Mouse (Mus musculus): ENCODE results near the gene Psmc3ip.

The Psmc3ip gene

DNA sequence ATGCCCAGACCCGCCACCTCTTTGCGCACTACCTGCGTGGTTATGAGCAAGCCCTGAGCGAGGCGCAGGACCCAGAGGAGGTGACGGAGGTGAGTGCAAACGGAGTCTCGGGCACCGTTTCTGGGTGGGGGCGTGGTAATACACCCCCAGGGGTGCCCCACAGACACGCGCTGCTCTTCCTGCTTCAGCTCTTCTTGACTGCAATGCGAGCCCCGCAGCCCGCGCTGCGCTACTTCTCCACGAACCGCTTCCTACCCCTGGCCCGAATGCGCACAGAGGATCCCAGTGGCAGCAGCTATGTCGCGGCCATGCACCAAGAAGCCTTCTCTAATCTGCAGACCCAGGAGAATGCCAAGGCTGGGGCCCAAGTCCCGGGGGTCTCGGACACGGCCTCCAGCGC, 15.5 kb downstream of the Psmc3ip start:
- in situ Hi-C loops (cut with MboI): no loop called here

DNA sequence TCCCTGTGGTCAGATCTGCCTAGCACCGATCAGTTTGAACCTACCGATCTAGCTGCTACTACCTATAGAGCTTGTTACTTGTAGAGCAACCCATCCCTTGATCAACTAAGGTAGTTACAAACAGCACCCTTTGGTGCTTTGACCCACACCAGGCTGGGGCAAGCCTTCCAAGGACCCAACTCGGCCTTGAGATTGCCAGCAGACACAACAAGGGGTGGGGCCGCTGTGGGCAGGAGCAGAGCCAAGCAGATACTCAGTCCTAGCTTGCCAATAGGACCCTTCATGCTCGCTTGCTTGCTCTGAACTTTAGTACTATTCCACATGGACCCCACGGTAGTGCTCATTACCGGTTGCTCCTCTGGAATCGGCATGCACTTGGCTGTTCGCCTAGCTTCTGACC, 17.1 kb downstream of the Psmc3ip start, which contains the start of gene Hsd17b1:
TSS of gene Hsd17b1 (plus strand) at position 291 of the 400 bp plus-strand sequence.
- in situ Hi-C loops (cut with MboI): no loop called here

DNA sequence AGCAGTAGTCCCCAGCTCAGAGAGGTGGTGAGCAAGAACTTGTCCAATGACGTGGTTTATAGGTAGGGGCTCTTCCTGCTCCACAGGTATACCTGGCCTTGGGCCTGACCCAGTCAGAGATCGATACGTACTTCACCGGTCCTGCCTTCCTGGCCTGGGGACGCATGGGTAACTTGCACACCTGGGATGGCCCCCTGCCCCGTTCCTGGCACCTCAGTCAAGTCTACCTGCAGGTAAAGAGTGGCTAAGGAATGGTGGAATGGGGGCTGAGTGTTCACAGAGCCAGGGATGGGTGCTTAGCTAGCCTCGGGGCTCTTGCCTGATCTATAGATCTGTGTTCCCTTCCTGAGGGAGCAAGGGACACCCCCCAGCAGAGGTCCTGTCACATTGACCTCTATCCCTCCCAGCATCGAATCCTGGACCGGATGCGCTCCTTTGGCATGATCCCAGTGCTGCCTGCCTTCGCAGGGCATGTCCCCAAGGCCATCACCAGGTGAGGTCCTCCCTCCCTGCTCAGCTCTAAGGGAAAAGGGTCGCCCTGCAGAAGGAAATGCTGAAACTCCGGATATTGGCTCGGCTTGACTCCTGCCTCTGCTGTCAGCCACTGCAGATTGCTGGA, 23.3 kb downstream of the Psmc3ip start:
- in situ Hi-C loops (cut with MboI): no loop called here

GRCm38 (mm10) chr11:101070987-101071386, 24.2 kb downstream of the Psmc3ip start:
- in situ Hi-C loops (cut with MboI): no loop called here

- in situ Hi-C loops (cut with MboI): no loop called here
These were observed 25.1 kb downstream of the Psmc3ip start for GRCm38 (mm10) chr11:101070189-101070527.

- in situ Hi-C loops (cut with MboI): loop anchor here (5.0 kb wide), 1 partner anchor 87 kb away; no protein-coding TSS in a partner anchor
These were observed 25.6 kb downstream of the Psmc3ip start, which contains the start of gene Naglu for GRCm38 (mm10) chr11:101069391-101070188. Gene Naglu, plus strand, starts transcription at chr11:101070012.

- in situ Hi-C loops (cut with MboI): loop anchor here (5.0 kb wide), 1 partner anchor 84 kb away; no protein-coding TSS in a partner anchor
These were observed 28.5 kb downstream of the Psmc3ip start for GRCm38 (mm10) chr11:101066549-101067412.

DNA sequence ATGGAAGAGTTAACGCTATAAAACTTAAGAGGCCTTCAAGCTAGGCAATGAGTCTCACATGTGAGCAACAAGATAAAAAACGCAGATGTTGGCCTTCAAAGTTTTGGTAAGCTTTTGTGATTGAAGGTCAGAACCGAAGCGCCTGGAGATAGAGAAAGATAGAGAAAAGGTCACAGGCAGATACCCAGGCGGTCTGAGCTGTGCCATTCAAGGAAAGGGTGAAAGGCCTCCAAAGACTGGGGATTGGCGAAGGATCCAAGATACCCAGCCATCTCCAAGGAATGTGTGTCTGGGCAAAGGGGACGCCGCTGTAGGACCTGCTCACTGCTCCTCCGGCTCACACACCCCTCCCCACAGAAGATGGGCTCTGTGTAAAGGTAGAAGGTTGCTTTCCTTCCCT, 30.2 kb downstream of the Psmc3ip start:
- in situ Hi-C loops (cut with MboI): loop anchor here (5.0 kb wide), 1 partner anchor 83 kb away; no protein-coding TSS in a partner anchor

- in situ Hi-C loops (cut with MboI): no loop called here
These were observed 30.8 kb downstream of the Psmc3ip start for GRCm38 (mm10) chr11:101064462-101064861.

GRCm38 (mm10) chr11:101063676-101064327, 31.4 kb downstream of the Psmc3ip start:
- in situ Hi-C loops (cut with MboI): no loop called here

GRCm38 (mm10) chr11:101062971-101063675, 32.1 kb downstream of the Psmc3ip start:
- in situ Hi-C loops (cut with MboI): no loop called here

- in situ Hi-C loops (cut with MboI): no loop called here
These were observed 32.9 kb downstream of the Psmc3ip start for GRCm38 (mm10) chr11:101062165-101062884.

GRCm38 (mm10) chr11:101061049-101061448, 34.2 kb downstream of the Psmc3ip start:
- in situ Hi-C loops (cut with MboI): no loop called here

DNA sequence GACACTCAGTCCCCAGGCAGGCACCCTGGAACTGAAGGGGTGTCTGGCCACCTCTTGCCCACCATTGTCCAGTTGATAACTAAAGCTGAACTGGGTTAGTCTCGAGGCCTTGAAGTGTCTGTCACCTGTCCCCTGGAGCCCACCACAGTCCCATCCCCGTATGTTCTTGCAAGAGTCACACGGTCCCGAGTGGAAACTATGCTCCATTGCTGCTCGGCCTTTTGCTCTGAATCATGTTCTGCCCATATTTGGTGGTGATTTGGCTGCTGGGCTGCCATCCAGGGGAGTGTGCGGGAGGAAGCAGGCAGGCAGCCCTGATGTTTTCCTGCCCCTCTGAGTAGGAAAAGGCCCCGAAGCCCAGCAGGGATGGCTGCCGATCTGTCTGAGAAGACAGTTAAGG, 35.1 kb downstream of the Psmc3ip start:
- in situ Hi-C loops (cut with MboI): no loop called here

DNA sequence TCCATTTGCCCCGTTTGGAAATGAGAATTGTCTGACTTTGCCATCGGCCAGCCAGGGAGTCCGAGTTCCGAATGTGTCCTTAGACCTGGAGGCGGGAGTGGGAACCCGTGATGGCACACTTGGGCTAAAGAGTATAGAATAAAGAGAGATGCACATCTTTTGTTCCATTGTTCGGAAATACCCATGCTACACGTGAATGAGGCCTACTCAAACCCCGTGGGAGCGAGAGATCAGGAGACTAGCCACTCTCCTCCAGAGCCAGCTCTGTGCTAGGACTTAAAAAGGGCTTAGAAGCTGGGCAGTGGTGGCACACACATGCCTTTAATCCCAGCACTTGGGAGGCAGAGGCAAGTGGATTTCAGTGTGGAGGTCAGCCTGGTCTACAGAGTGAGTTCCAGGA, 35.8 kb downstream of the Psmc3ip start:
- in situ Hi-C loops (cut with MboI): no loop called here

- in situ Hi-C loops (cut with MboI): no loop called here
These were observed 36.5 kb downstream of the Psmc3ip start for GRCm38 (mm10) chr11:101058726-101059125.

DNA sequence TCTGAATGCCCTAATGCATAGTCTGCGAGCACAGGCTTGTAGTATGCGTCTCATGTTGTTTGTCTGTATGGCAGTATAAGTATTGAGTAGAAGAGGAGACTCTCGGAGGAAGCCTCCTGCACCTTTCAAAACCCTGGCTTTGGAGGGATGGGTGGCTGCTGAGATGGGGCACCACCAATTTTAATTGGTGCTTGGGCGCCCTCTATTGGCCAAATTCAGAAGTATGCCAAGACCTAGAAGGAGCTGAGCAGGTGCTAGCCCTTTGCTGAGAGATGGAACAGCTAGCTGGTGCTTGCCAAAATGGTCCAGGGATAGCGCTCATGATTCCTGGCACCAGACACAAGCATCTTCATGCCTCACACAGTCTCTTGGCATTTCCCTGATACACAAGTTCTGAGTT, 37.4 kb downstream of the Psmc3ip start:
- in situ Hi-C loops (cut with MboI): no loop called here

GRCm38 (mm10) chr11:101056885-101057284, 38.4 kb downstream of the Psmc3ip start:
- in situ Hi-C loops (cut with MboI): no loop called here

GRCm38 (mm10) chr11:101055418-101055817, 39.8 kb downstream of the Psmc3ip start:
- in situ Hi-C loops (cut with MboI): no loop called here

DNA sequence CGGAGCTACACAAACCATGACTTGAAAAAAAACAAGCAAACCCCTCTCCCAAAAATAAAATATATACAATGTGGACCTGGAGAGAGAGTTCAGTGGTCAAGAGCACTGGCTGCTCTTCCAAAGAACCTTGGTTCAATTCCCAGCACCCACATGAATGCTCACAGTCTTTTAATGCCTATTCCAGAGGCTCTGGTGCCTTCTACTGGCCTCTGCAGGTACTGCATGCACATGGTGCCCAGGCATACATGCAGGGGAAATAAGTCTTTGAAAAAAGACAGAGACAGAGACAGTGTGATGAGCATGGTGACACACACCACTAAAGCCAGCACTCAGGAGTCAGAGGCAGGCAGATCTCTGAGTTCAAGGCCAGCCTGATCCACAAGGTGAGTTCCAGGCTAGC, 41.3 kb downstream of the Psmc3ip start:
- in situ Hi-C loops (cut with MboI): no loop called here
